Mouse (Mus musculus) heart, embryonic 11.5 days (tissue): ENCODE data around the gene Set. TPM values are rescaled to one million over a fixed set of nuclear protein-coding genes. Genes with fewer than 3 reads are reported as not detected.

Source experiments
- ATAC-seq: fragments of 200-750 bp; cut with Nextera tagmentation; replicated peaks from 2 replicates; pipeline ENCODE4 v1.8.0; 2017; ENCODE audit warnings: moderate library complexity; ENCODE audit not compliant: insufficient number of reproducible peaks, low FRiP score, low TSS enrichment
- H3K27ac ChIP-seq: fragments of 300-500 bp; sonication (generic); 2 replicates; pipeline ENCODE4 v1.5.1; 2014; ENCODE audit warnings: mild to moderate bottlenecking, low read depth, low read length
- H3K27me3 ChIP-seq: fragments of 300-500 bp; sonication (generic); 2 replicates; pipeline ENCODE4 v1.6.1; 2014; ENCODE audit warnings: mild to moderate bottlenecking, low read length, mixed read lengths; ENCODE audit not compliant: control insufficient read depth, insufficient read depth
- H3K36me3 ChIP-seq: fragments of 300-500 bp; sonication (generic); 2 replicates; pipeline ENCODE4 v1.6.1; 2014; ENCODE audit warnings: mild to moderate bottlenecking, low read length, moderate library complexity, mixed read lengths; ENCODE audit not compliant: control insufficient read depth, insufficient read depth
- H3K4me1 ChIP-seq: fragments of 300-500 bp; sonication (generic); 2 replicates; pipeline ENCODE4 v1.6.1; 2014; ENCODE audit warnings: low read length; ENCODE audit not compliant: control insufficient read depth, insufficient read depth
- H3K4me2 ChIP-seq: fragments of 300-500 bp; sonication (generic); 2 replicates; pipeline ENCODE4 v1.6.1; 2014; ENCODE audit warnings: mild to moderate bottlenecking, moderate library complexity
- H3K4me3 ChIP-seq: fragments of 300-500 bp; sonication (generic); 2 replicates; pipeline ENCODE4 v1.5.1; 2014; ENCODE audit warnings: low read depth, low read length
- H3K9ac ChIP-seq: fragments of 300-500 bp; sonication (generic); 2 replicates; pipeline ENCODE4 v1.6.1; 2014; ENCODE audit warnings: mild to moderate bottlenecking, low read depth, low read length, moderate library complexity
- H3K9me3 ChIP-seq: fragments of 300-500 bp; sonication (generic); replicated peaks from 2 replicates; pipeline ENCODE4 v1.6.1; 2016; ENCODE audit warnings: low read length; ENCODE audit not compliant: control insufficient read depth
- WGBS: fragments of 180-500 bp; shearing (Covaris S2); extraction: QIAGEN DNeasy Blood & Tissue Kit; methylation state at CpG from one replicate; pipeline ENCODE4 v1.1.7; 2014; ENCODE audit not compliant: insufficient replicate concordance; 5-methylcytosine and 5-hydroxymethylcytosine counted together
- polyA plus RNA-seq: library from polyadenylated mRNA; unstranded; fragments of >200 nt; fragmentation: Nextera tagmentation; extraction: Ambion mirVana; gene quantifications from 2 replicates; pipeline ENCODE4 v1.2.1, GENCODE M21; 2014

The Set gene
- polyA plus RNA-seq, 1 experiment from 2014 or later = 322 TPM

DNA sequence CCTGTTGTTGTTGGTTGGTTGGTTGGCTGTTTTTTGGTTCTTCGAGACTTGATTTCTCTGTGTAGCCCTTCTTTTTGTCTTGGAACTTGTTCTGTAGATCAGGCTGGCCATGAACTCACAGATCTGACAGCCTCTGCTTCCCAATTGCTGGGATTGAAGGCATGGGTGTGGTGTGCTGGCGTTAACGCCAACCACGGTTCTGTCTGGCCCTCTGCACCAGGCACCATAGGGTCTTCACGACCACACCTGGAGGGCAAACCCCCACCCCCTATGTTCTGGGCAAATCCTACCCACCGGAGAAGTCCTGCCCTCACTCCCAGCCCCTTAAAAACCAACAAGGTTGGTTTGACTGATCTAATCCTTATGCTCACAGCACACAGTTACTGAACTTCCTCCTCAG lies 19.8 kb downstream of the Set start:
- Histone ChIP-seq H3K9ac (peak overlapping the region; percentile 81; the same call in 1 of the 2 replicates), H3K4me2 (peak overlapping the region; percentile 96), H3K27ac (peak overlapping the region; percentile 86; the same call in 1 of the 2 replicates), H3K36me3 (peaks cover 7% of the 10 kb centered on the region), H3K4me3 (no peak overlapping the region; the same call in 1 of the 2 replicates), H3K4me1 (peaks cover 13% of the 10 kb centered on the region), H3K9me3 (no peaks in the 10 kb centered on the region), H3K27me3 (no peaks in the 10 kb centered on the region)
- WGBS = 61% methylated on average over 6 of the region's 6 CpGs
- no peak for ATAC-seq

DNA sequence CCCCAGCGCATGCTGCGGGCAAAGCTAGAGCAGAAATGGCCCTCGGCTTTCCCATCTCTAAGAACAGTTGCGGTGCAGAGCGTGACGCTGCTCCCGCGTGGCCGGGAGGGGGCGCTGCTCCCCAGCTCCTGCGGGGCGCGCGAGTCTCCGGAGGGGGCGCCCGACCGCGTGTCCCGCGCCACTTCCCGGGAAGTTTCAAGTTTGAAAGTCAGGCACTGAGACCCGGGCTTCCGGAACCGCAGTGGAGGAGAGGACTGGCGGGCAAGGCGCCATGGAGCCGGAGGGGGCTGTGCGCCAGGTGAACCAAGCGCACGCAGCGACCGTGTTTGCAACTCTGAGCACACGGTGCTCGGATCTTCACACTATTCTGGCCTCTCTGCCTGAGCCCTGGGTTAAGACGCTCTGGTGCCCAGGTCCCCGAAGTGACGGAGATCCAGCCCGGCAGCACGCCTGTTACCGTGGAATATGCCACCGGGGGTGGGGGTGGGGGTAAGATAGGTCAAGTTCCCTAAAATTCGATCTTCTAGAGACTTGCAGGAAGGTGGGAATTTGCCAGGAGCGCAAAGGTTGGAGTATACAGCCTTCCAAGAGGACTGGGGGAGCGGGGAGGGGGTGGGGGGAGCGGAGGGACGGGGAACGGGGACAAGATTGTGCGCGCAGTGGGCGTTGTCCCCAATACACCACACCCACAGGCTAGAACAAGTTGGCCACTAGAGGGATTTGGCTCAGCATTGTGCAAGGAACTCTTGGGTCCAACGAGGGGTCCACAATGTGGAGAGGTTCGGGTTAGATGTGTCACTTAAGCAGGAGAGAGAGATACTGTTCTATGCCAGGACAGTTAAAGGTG lies 20.5 kb downstream of the Set start, which contains the start of gene Pkn3:
Pkn3 (plus strand) TSS at position 183 of the 847 bp plus-strand sequence.
- Histone ChIP-seq H3K4me3 (peak within 1 kb of the TSS; percentile 64), H3K9ac (peak within 1 kb of the TSS; percentile 81), H3K4me2 (peak within 1 kb of the TSS; percentile 96), H3K27me3 (no peaks in the 10 kb centered on the region), H3K27ac (peak within 1 kb of the TSS; percentile 86), H3K36me3 (peaks cover 4% of the 10 kb centered on the region), H3K9me3 (no peaks in the 10 kb centered on the region), H3K4me1 (peaks cover 13% of the 10 kb centered on the region)
- ATAC-seq = peak; percentile 61
- 1% methylated on average over 53 of the region's 53 CpGs for WGBS

DNA sequence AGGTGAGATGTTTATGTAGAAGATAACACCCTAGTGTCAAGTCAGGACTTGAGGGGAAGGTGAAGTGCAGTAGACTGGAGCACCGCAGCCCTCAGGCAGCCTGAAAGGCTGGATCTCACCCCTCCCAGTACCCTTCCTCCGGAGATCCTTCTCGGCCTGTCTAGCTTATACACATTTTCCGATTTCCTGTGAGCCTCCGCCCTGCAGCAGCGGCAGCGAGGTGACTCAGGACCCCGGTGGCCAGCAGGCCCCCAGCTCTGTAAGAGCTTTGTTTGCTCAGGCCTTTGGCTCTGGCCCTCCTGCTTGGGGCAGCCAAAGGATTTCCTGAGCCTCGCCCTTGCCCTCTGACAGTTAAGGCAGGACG lies 21.2 kb downstream of the Set start:
- H3K36me3 ChIP-seq = no peaks in the 10 kb centered on the region
- H3K4me2 ChIP-seq = peak overlapping the region; percentile 96
- peak; percentile 29; the same call in 1 of the 2 replicates for ATAC-seq
- peak overlapping the region; percentile 81 for H3K9ac ChIP-seq
- no peaks in the 10 kb centered on the region for H3K27me3 ChIP-seq
- H3K9me3 ChIP-seq = no peaks in the 10 kb centered on the region
- H3K27ac ChIP-seq = peak overlapping the region; percentile 86
- WGBS = 9% methylated on average over 10 of the region's 10 CpGs
- H3K4me3 ChIP-seq = peak overlapping the region; percentile 64
- peaks cover 13% of the 10 kb centered on the region for H3K4me1 ChIP-seq

DNA sequence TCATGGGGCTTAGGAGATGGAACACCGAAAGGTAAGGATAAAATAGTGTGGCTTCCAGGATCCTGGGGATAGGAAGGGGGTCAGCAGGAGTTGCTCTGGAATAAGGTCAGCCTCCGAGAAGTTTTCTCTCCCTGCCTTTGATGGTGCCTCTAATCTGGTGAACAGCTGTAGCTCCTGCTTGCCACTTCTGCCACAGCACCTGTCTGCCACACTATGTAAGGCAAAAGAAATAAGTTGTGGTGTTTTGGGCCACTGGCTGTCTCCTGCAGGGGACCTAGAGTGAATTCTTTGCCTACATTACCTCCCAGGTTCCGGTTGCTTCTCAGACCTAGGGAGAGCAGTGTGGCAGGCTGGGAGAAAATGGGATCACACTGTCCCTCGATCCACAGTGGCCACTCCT lies 21.6 kb downstream of the Set start:
- no peaks in the 10 kb centered on the region for H3K36me3 ChIP-seq
- peak overlapping the region; percentile 54 for H3K9ac ChIP-seq
- no peak overlapping the region for H3K4me3 ChIP-seq
- 60% methylated on average over 4 of the region's 4 CpGs for WGBS
- H3K4me2 ChIP-seq = peak overlapping the region; percentile 96
- no peak for ATAC-seq
- no peaks in the 10 kb centered on the region for H3K27me3 ChIP-seq
- peak overlapping the region; percentile 86 for H3K27ac ChIP-seq
- H3K9me3 ChIP-seq = no peaks in the 10 kb centered on the region
- H3K4me1 ChIP-seq = peaks cover 13% of the 10 kb centered on the region

DNA sequence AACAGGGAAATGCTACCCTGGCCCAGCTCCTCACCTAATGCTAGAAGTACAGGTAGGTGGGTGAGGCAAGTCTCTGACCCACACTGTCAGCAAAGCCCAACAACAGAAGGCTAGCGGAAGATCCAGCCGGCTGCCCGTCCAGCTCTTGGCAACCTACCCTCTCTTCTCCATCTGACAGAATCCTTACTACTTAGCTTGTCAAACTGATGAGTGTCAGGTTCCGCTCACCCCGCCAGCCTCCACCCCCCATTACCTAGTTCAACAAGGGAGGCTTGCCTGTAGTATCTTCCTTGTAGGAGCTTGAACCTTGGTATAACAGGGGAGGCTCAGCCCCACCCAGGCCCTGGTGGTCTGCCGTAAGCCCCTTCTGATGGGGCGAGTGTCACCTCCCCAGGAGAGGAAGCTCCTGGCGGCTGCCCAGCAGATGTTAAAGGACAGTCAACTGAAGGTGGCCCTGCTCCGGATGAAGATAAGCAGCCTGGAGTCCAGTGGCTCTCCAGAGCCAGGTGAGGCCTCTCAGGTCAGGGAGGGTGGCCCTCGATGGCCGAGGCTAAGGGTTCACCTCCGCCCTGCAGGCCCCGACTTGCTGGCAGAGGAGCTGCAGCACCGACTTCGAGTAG lies 23.1 kb downstream of the Set start:
- no peak overlapping the region for H3K4me2 ChIP-seq
- no peak overlapping the region for H3K27ac ChIP-seq
- H3K4me3 ChIP-seq = no peak overlapping the region
- H3K9ac ChIP-seq = no peak overlapping the region
- H3K27me3 ChIP-seq = no peaks in the 10 kb centered on the region
- H3K9me3 ChIP-seq = no peaks in the 10 kb centered on the region
- peaks cover 16% of the 10 kb centered on the region for H3K4me1 ChIP-seq
- no peaks in the 10 kb centered on the region for H3K36me3 ChIP-seq
- WGBS = 86% methylated on average over 15 of the region's 15 CpGs
- ATAC-seq = no peak

DNA sequence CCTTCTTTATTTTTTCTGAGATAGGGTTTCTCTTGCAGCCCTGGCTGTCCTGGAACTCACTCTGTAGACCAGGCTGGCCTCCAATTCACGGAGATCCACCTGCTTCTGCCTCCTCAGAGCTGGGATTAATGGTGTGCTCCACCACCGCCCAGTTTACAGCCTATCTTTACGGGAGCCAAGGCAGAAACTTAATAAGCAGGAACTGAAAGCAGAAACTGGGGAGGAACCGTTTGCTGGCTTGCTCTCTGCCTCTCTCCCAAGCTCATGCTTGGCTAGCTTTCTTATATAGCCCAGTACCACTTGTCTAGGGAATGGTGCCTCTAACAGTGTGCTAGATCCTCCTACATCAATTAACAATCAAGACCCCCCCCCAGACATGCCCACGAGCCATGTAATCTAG lies 26.9 kb downstream of the Set start:
- H3K27me3 ChIP-seq = no peaks in the 10 kb centered on the region
- H3K36me3 ChIP-seq = 0 out of 2 replicates have a peak, but pooled peaks cover 4% of the 10 kb centered on the region
- no peak overlapping the region for H3K9ac ChIP-seq
- WGBS = 54% methylated on average over 5 of the region's 5 CpGs
- peak overlapping the region; percentile 58 for H3K4me2 ChIP-seq
- H3K27ac ChIP-seq = no peak overlapping the region
- H3K4me1 ChIP-seq = peaks cover 9% of the 10 kb centered on the region; the same call in 1 of the 2 replicates
- no peak overlapping the region for H3K4me3 ChIP-seq
- no peaks in the 10 kb centered on the region for H3K9me3 ChIP-seq
- ATAC-seq = no peak

DNA sequence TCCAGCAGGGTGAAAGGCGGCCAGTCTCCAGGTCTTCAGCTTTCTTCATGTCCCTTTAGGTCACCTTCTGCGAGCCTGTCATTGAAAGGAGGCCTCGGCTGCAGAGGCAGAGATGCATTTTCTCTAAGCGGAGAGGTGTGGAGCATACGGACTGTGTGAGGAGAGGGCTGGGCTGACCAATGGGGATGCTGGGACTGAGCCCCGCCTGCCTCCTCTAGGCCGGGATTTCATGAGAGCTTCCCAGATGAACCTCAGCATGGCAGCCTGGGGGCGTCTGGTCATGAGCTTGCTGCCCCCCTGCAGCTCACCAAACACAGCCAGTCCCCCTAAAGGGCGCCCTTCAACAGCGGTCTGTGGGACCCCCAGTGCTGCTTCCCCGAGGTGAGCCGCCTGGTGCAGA lies 27.5 kb downstream of the Set start:
- Histone ChIP-seq H3K27ac (no peak overlapping the region), H3K36me3 (0 out of 2 replicates have a peak, but pooled peaks cover 4% of the 10 kb centered on the region), H3K27me3 (no peaks in the 10 kb centered on the region), H3K4me1 (0 out of 2 replicates have a peak, but pooled peaks cover 4% of the 10 kb centered on the region), H3K9me3 (no peaks in the 10 kb centered on the region), H3K4me2 (peak overlapping the region; percentile 58), H3K4me3 (peak overlapping the region; percentile 18; the same call in 1 of the 2 replicates), H3K9ac (peak overlapping the region; percentile 58)
- ATAC-seq = 0 out of 2 replicates have a peak, but pooled peaks have one; percentile 33
- WGBS = 7% methylated on average over 12 of the region's 12 CpGs

DNA sequence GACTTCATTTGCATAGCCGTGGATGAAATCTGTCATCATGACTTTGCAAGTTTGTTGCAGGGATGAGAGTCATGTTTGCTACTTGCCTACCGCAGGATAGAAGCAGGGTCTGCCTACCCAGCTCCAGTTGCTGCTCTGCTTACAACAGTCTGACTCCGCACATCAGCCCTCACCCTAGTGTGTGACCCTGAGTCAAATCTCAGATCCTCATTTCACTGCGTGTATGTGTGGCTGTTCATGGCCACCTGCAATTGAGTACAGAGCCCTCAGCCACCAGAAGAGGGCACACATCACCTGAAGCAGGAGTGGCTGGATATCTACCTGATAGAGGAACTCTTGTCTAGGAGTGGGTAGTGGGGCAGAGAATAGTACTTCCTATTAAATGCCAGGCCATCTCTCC lies 30.1 kb downstream of the Set start:
- ATAC-seq = no peak
- Histone ChIP-seq H3K27me3 (no peaks in the 10 kb centered on the region), H3K4me1 (peaks cover 5% of the 10 kb centered on the region; the same call in 1 of the 2 replicates), H3K4me2 (no peak overlapping the region), H3K27ac (no peak overlapping the region), H3K9me3 (no peaks in the 10 kb centered on the region), H3K9ac (no peak overlapping the region), H3K4me3 (no peak overlapping the region), H3K36me3 (peaks cover 10% of the 10 kb centered on the region; the same call in 1 of the 2 replicates)
- 88% methylated on average over 4 of the region's 4 CpGs for WGBS
